Mouse (Mus musculus): Measurements from ENCODE around the gene Fndc3b.

The Fndc3b gene

GRCm38 (mm10) chr3:27621176-27621575 is 89.9 kb downstream of the Fndc3b start:
- DNase-seq (ENCODE audit: low read depth) = no peak

- no peak for DNase-seq (ENCODE audit: low read depth)
These were observed 93.4 kb downstream of the Fndc3b start for GRCm38 (mm10) chr3:27617733-27618132.

GRCm38 (mm10) chr3:27617237-27617499 is 93.9 kb downstream of the Fndc3b start:
- no peak for DNase-seq (ENCODE audit: low read depth)

- DNase-seq (ENCODE audit: low read depth) = no peak
These were observed 94.5 kb downstream of the Fndc3b start for GRCm38 (mm10) chr3:27616421-27617236.

- DNase-seq (ENCODE audit: low read depth) = no peak
These were observed 95.6 kb downstream of the Fndc3b start for GRCm38 (mm10) chr3:27615479-27615878.

GRCm38 (mm10) chr3:27613828-27614227 is 97.3 kb downstream of the Fndc3b start:
- no peak for DNase-seq (ENCODE audit: low read depth)

GRCm38 (mm10) chr3:27613011-27613410 is 98.1 kb downstream of the Fndc3b start:
- DNase-seq (ENCODE audit: low read depth) = no peak

GRCm38 (mm10) chr3:27611986-27612385 is 99.1 kb downstream of the Fndc3b start:
- DNase-seq (ENCODE audit: low read depth) = no peak

GRCm38 (mm10) chr3:27610547-27610946 is 100.6 kb downstream of the Fndc3b start:
- no peak for DNase-seq (ENCODE audit: low read depth)

- DNase-seq (ENCODE audit: low read depth) = no peak
These were observed 101.0 kb downstream of the Fndc3b start for GRCm38 (mm10) chr3:27610089-27610488.

- no peak for DNase-seq (ENCODE audit: low read depth)
These were observed 103.3 kb downstream of the Fndc3b start for GRCm38 (mm10) chr3:27607796-27608151.

GRCm38 (mm10) chr3:27607081-27607795 is 103.9 kb downstream of the Fndc3b start:
- no peak for DNase-seq (ENCODE audit: low read depth)

- DNase-seq (ENCODE audit: low read depth) = no peak
These were observed 104.5 kb downstream of the Fndc3b start for GRCm38 (mm10) chr3:27606626-27607025.

GRCm38 (mm10) chr3:27605613-27606012 is 105.5 kb downstream of the Fndc3b start:
- DNase-seq (ENCODE audit: low read depth) = no peak

- DNase-seq (ENCODE audit: low read depth) = no peak
These were observed 106.0 kb downstream of the Fndc3b start for GRCm38 (mm10) chr3:27605081-27605480.

GRCm38 (mm10) chr3:27604629-27605028 is 106.5 kb downstream of the Fndc3b start:
- no peak for DNase-seq (ENCODE audit: low read depth)

- DNase-seq (ENCODE audit: low read depth) = no peak
These were observed 107.0 kb downstream of the Fndc3b start for GRCm38 (mm10) chr3:27603905-27604620.

- no peak for DNase-seq (ENCODE audit: low read depth)
These were observed 110.5 kb downstream of the Fndc3b start for GRCm38 (mm10) chr3:27600645-27601044.

- no peak for DNase-seq (ENCODE audit: low read depth)
These were observed 110.9 kb downstream of the Fndc3b start for GRCm38 (mm10) chr3:27600197-27600596.

- no peak for DNase-seq (ENCODE audit: low read depth)
These were observed 112.4 kb downstream of the Fndc3b start for GRCm38 (mm10) chr3:27598437-27599382.

- no peak for DNase-seq (ENCODE audit: low read depth)
These were observed 117.5 kb downstream of the Fndc3b start for GRCm38 (mm10) chr3:27593485-27594138.

All from induced T-regulatory cell, adult 2 months (primary cell).